Mouse (Mus musculus) thymus, postnatal 14 days (tissue): Measurements from ENCODE around the gene H1f0.

Source experiments
- DNase-seq: peaks from one replicate; pipeline ENCODE4 v3.0.0; 2021

The H1f0 gene

DNA sequence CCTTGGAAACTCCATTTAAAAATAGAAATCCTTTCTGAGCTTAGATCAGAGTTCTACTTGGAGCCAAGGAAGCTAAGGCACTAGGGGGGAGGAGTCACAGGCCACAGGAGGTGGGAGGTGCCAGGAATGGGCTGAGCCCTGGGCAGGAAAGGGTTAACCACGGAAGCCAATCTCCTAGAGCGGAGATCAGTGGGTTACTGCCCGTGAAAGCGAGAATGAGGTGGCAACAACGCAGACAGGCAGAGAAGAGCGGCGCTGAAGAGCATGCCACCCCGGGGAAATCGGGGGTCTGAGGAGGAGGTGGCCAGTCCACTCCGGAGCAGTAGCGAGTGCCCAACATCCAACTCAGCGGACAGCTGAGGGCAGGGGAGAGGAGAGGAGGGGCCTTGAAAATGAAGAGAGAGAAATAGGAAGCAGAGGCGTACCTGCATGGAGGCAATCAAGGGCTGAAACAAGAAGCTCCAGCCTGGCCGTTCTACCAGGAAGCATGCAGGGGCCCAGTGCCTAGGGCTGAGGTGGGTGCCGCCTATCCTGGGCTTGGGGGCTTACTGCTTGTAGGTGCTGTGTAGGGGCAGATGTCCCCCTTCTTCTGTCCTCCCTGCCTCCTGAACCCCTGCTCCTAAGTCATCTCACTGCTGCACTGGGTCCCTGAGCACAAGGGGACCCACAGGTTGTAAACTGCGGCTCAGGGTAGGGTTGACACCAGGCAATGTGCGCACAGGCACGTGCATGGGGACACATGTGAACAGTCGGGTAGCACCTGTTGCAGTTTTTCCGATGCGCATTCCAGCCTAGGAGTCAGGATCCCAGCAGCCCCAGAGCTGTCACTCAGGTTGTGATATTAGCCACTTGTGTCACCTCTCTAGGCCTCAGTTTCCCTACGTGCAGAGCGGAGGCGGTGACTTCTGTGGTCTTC lies 12.5 kb downstream of the H1f0 start:
- DNase-seq = peak; percentile 53

DNA sequence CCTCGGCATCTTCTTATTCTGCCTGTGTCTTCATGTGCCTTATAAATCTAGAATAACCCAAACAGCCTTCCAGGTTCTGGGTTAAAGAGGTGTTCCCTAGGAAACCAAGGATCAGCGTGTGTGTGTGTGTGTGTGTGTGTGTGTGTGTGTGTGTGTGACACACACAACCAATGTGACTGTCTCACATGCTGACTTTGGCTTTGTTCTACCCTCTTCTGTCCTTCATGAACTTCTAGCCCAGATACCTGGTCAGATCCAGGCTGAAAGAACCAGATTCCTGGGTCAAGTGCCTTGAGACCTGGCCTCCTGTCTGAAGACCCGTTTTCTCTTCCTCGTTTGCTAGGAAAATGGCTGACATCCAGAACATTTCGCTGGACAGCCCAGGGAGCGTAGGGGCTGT lies 13.3 kb downstream of the H1f0 start, which contains the start of gene Galr3:
Gene Galr3, plus strand, starts transcription at position 301 of the 400 bp plus-strand sequence.
- DNase-seq = no peak

DNA sequence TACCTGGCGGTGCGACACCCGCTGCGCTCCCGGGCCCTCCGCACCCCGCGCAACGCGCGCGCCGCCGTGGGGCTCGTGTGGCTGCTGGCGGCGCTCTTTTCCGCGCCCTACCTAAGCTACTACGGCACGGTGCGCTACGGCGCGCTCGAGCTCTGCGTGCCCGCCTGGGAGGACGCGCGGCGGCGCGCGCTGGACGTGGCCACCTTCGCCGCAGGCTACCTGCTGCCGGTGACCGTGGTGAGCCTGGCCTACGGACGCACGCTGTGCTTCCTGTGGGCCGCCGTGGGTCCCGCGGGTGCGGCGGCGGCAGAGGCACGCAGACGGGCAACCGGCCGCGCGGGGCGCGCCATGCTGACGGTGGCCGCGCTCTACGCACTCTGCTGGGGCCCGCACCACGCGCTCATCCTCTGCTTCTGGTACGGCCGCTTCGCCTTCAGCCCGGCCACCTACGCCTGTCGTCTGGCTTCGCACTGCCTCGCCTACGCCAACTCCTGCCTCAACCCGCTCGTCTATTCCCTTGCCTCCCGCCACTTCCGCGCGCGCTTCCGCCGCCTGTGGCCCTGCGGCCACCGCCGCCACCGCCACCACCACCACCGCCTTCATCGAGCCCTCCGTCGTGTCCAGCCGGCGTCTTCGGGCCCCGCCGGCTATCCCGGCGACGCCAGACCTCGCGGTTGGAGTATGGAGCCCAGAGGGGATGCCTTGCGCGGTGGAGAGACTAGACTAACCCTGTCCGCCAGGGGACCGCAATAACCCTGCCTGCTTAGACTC lies 14.7 kb downstream of the H1f0 start:
- no peak for DNase-seq

DNA sequence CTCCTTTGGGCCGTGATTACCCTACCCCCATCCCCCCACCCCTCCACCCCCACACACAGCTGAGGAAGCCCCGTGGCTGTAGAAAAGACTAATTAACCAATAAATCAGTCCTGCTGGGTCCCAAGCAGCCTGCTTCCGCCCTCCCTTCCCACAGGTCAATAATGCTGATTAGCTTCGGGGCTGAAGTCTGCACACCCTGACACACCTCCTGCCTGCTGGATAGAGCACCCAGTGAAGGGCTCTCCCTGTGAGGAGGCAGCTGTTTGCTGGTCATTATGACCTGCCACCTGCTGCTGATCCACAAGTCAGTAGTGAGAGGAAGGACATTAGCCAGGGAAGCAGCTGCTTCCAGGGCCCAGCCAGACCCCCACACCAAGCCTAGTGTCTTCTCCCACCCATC lies 16.6 kb downstream of the H1f0 start:
- DNase-seq = no peak

DNA sequence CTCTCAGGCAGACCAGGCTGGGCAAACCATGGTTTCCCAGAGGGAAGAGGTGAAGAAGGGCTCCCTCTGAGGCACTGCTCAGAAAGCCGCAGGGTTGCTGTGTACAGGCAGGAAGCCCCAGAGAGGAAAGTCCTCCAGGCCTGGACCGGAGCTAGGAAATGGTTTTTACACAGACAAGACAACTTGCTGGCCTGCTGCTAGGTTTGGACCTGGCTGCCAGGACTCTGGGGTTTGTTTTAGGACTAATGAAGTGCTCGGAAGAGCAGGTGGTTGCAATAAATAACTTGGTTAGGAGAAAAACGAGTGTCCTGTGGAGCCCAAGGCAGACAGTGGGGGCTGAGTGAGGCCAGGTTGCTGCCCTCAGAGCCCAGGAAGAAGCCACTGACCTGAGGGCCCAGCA lies 19.9 kb downstream of the H1f0 start:
- no peak for DNase-seq

DNA sequence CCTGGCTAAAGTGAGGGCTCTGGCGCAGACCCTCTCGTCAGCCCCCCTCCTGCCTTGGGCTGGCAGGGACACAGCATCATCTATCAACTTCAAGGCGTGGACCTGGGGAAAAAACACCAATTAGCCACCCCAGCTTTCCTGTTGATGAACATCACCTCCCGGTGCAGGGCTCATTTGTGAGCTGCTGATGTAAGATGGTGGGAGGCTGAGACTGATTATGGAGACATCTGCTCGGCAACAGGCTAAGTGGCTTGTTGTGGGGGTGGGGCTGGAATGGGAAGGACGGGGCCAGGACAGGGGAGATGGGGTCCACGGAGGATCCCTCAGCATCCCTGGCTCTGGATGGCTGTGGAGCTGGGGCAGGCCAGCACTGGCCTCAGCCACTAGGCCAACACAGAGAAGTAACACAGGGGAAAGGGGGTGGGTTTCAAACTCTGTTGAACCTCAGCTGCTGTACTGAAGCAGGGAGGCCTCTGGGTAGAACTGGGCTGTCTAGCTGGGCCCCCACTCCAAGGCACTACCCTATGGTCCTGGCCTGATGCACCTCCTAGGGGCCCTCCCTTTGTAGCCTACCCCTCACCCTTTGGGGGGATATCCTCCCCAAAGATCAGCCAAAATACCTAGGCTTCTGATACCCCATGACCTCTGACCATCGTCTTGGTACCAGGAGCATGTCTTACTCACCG lies 22.1 kb downstream of the H1f0 start:
- no peak for DNase-seq

DNA sequence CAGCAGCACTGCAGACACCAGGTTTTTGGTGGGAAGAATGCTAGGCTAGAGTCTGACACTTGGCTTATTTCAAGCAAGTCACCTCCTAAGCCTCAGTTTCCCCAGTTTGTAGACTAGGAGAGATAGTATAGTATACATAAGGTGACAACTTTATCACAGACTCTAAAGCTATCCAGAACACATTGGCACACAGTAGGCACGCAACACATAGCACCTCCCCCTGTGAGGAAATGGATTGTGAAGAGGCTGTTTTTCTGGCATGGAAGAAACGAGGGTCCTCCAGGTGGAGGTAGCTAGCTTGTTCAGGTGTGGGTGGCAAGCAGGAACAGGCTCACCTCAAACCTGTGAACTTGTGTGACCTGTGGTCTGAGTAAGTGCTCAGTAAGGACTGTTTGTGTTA lies 22.7 kb downstream of the H1f0 start:
- DNase-seq = no peak

DNA sequence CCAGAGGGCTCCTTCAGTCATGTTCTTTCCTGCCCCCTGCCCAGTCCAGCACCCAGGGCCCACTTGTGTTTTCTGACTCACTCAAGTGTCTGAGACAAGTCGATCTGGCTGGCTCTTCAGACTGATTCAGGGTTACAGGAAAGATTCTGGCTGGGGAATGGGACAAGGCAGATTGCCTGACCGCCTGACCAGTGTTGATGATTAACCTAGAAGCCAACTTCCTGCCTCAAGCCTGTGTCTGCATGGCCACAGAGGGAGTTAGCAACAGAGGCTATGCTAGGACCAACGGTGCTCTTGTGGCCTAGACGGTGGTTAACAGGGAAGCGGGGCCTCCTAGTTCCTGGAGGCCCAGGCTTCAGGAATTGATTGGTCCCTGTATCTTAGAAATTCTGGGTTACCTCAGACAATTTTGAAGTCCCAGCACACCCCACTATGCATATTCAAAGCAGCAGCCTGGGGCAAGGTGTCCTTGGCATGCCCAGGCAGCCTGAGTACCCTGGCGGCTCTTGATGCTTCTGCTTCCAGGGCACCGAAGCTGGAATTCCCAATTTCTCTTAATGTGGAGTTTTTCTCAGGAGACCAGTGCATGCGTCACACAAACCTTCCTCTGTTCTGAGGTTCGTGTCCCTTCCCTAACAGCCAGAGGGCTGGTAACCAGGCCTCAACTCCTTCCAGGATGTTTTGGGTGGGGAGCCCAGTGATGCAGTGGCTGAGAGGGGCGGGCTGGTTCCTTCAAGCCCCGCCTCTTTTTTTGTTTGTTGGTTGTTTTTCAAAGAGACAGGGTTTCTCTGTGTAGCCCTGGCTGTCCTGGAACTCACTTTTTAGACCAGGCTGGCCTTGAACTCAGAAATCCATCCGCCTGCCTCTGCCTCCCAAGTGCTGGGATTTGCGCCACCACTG lies 23.5 kb downstream of the H1f0 start:
- DNase-seq = no peak

DNA sequence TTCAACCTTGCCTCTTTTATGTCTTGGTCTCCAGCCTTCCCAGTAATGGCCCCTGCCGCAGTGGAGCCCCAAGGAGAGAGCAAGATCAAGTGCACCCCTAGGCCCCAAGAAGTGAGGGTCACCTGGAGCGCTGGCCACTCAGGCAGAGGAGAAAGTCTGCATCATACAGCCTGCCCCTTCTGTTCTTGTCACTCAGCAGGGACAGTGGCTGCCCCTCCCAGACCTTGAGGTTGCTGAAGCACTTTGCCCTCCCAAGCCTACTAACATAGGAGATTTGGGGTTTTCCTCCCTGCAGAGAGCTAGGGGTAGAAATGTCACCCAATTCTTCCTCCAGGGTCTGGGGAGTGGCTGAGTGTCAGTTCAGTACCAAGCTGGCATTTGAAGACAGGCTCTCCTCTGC lies 24.1 kb downstream of the H1f0 start:
- DNase-seq = no peak

DNA sequence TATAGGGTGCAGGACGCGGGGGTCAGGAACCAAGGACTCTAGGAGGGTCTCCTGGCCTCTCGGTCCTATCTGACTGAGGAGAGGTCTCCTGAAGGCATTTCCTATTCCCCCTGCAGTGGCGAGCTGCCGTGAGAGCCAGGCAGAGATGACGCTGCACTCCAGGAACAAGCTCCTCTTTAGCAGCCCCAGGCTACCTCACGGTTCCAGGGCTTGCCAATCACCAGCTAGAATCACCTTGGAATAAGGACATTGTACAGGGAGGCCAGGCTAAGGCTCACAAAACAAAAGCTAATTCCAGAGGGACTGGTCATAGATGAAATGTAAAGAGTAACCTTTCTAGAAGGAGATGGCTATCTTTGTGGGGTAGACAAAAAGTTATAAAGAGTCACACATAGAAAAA lies 28.4 kb downstream of the H1f0 start:
- no peak for DNase-seq

DNA sequence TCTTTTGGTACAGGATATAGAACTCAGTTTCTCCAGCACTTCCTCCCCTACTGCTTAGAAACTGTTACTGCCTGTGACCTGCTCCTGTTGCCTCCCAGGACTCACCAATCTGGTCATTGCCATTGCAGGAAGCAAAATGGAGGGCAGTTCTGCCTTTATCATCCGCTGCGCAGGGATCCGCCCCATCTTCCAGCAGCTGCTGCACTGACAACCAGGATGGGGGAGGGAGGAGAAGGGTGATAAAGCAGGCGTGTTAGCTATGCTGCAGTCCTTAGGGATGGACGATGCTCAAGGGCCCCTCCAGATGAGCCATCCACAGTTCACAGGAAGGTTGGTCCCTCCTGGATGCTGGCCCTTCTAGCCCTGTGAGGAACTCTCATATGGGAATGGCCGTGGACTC lies 29.6 kb downstream of the H1f0 start:
- DNase-seq = no peak

DNA sequence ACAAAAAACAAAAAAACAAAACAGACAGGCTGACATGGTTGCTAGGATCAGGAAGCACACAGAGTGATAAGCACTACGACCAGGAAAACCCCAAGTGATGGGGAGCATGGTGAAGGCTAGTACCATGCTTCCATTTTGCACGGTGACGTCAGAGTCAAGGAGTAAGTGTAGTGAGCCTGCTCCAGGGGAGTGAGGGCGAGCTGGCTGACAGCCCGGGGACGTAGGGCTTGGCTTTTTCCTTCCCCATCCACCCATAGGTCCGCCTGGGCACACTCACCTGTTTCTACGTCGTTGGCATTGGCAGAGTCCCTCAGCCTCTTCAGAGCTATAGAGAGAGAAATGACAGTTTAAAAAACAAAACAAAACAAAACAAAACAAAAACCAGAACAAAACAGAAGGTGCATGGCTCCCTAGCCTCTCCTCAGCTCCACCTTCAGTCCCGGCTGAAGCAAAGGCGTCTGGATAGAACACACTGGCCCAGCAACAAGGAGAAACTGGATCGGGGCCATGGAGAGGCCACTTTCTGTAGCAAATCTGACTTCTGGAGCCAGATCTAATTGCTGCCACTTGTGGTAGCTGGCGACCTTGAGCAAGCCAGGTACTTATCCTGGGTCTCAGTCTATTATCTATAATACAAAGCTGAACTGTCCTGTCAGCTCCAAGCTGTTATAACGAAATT lies 32.8 kb downstream of the H1f0 start:
- DNase-seq = no peak

DNA sequence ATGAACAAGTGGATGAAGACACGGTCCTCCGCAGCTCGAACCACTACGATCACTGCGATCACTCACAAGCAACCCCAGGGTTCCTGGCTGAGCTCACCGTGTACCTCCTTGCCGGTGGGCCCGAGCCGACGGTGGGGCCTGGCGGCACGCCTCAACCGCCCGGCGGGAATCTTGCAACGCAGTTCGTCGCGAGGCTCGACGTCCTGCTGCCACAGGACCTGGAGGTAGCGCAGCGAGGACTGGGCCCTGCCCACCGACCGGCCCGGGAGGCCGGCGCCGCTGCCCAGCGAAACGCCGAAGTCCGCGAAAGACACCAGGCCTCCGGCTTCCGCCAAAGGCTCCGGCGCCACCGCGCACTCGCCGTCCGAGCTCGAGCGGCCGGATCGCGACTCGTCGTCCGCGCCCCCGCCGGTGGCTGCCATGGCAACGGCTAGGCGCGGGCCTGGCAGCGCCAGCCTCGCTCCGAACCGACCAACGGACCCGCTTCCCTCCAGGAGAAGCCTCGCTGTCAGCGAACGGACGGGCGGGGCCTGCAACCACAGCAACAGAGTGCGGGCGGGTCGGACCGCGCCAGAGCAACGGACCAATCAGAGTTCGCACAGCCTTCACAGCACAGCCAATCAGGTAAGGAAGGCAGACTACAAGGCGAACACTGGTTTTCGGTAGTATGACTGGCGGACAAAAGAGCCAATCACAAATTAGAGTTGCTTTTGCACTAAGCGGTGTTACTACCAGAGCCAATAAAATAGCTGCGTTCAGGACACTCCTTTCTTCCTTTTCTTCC lies 34.3 kb downstream of the H1f0 start, which contains the start of gene Ankrd54:
Gene Ankrd54, minus strand, starts transcription at position 518 of the 784 bp plus-strand sequence.
- peak; percentile 96 for DNase-seq

DNA sequence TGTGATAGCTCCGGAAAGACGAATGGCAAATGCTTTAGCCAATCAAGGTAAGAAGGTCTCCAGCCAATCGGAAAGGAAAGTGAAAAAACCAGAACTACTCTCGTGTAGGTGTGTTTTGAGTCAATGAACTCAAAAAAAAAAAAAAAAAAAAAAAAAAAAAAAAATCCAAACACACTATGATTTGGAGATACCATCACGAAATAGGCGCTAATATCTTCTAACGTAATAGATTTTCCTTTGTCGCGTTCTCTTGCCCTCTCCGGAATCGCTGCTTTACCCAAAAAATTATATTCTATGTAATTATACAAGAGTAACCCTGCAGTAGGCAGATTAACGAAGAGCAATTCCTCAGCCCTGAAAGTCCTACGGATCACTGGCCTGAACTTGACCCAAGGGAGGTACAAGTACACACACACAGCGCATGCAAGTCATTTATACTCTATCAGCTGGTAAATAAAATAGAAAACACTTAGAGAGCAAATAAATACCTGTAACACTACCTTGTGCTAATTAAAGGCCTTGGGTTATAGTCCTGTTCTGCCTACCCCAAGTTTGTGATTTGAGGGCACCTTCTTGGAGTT lies 35.0 kb downstream of the H1f0 start:
- no peak for DNase-seq

DNA sequence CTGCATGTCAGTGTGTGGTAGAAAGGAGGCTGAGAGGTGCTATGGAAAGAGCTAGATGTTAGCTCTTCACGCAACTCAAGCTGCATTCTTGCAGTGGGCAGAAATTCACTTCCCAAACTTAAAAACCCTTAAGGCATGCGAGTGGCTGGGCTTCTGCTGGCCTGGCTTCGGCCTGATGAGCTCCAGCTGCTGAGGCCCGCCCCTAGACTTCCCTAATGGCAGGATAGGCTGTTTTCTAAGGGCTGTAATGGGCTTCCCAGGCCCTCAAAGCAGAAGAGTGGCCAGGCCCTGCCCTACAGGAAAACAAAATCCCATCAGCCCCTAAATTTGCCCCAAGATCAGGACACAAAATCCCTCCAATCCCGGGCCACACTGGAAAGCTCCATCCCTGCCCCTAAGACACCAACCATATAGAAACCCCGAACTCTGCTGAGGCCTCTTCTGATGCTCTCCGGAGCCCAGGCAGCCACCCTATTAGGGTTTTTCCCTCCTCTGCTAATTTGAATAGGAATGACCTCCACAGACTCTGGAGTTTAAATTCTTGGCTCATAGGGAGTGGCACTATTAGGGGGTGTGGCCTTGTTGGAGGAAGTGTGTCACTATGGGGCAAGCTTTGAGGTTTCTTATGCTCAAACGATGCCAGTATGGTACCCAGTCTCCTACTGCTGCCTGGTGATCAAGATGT lies 37.0 kb downstream of the H1f0 start:
- no peak for DNase-seq

DNA sequence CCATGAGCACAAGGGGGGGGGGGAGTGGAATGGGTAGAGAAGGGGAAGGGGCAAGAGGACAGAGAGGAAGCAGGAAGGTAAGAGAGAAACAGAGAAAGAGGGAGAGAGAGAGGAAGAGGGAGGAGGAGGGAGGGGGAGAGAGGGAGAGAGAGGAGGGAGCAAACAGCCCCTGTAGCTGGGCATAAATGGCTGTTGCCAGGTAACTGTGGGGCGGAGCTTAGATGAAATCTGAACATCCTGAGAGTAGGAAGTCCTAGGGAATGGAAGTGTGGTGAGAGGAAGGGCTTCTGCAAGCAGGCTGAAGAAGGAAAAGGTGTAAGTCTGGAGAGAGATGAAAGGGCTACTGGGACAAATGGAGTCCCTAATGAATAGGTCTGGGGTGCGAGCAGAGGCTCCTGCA lies 38.0 kb downstream of the H1f0 start:
- DNase-seq = no peak

DNA sequence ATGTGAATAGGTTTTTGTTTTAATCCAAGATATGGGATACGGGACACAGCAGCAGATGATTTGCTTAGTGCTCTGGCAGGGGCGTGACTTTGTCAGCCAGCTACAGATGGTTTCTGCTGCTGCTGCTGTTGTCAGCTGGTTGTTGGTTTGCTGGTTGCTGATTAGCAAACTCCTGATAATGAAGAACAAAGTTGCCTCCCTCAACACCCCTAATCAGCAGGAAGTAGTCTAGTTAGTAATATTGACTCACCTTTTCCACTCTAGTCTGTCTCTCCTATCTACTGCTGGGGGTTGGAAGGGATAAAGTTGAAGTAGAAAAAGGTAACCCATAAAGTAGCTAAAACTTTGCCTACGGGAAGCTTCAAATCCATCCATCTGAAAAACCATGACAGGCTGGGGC lies 39.4 kb downstream of the H1f0 start:
- no peak for DNase-seq

DNA sequence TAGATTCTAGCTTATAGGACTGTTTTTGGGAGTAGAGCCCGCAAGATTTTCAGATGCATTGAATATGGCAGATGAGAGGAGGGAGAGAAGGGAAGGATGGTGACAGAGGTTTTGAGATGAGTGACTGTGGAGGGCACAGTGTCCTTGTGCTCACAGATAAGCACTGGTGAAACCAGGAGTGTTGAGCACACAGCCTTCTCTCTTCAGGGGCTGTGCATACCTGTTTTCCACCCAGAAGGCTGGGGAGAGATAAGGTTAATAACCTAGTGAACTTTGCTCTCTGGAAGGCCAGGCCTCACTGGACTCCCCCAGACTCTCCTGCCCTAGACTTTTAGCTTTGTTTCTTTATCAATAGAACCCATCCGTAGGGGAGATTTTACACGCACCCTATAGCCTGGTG lies 40.2 kb downstream of the H1f0 start:
- DNase-seq = no peak

DNA sequence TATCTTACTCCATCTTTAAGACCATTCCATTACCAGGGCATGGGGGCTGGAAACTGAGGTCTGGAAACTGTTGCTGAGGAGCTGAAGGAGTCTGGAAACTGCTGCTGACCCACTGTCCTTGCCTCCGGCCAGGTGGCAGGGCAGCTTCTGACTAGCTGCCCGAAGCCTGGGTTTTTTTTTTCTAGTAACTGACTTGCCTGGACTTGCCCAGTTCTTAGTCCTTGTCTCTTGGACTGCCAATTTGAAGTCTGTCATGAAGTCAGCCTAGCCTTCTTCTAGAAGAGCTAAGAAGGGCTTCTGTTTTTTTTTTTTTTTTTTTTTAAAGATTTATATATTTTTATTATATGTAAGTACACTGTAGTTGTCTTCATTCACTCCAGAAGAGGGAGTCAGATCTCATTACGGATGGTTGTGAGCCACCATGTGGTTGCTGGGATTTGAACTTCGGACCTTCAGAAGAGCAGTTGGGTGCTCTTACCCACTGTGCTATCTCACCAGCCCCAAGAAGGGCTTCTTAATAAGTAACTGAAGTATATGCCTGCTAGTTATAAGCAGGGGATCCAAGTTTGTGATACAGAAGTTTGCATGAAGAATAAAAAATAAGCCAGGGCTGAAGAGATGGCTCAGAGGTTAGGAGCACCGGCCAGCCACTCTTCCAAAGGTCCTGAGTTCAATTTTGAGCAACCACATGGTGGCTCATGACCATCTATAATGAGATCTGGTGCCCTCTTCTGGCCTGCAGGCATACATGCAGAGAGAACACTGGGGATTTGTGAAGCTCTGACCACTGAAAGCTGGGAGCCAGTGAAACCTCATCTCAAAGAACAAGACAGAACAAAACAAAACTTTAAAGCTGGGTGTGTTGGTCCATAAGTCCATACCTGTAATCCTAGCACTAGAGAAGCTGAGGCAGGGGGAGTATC lies 43.1 kb downstream of the H1f0 start:
- peak; percentile 45 for DNase-seq
